Mouse (Mus musculus) intestine, embryonic 16.5 days (tissue): ENCODE results near the gene Zfp69. TPM values are rescaled to one million over a fixed set of nuclear protein-coding genes. Genes with fewer than 3 reads are reported as not detected.

Source experiments
- ATAC-seq: fragments of 200-750 bp; cut with Nextera tagmentation; 2 replicates; pipeline ENCODE4 v1.8.0; 2017; ENCODE audit warnings: moderate TSS enrichment, moderate library complexity
- H3K27ac ChIP-seq: fragments of 300-500 bp; sonication (generic); 2 replicates; pipeline ENCODE4 v1.5.1; 2014; ENCODE audit warnings: mild to moderate bottlenecking, low read length
- H3K27me3 ChIP-seq: fragments of 300-500 bp; sonication (generic); replicated peaks from 2 replicates; pipeline ENCODE4 v1.6.1; 2014; ENCODE audit warnings: low read length, control low read depth, mixed read lengths; ENCODE audit not compliant: control insufficient read depth, insufficient read depth
- H3K36me3 ChIP-seq: fragments of 300-500 bp; sonication (generic); 2 replicates; pipeline ENCODE4 v1.6.1; 2014; ENCODE audit warnings: low read length, control low read depth; ENCODE audit not compliant: control insufficient read depth, insufficient read depth
- H3K4me1 ChIP-seq: fragments of 300-500 bp; sonication (generic); 2 replicates; pipeline ENCODE4 v1.6.1; 2014; ENCODE audit warnings: low read length, control low read depth, mixed read lengths; ENCODE audit not compliant: control insufficient read depth, insufficient read depth
- H3K4me2 ChIP-seq: fragments of 300-500 bp; sonication (generic); 2 replicates; pipeline ENCODE4 v1.6.1; 2014; ENCODE audit warnings: low read depth, low read length, control low read depth
- H3K4me3 ChIP-seq: fragments of 300-500 bp; sonication (generic); 2 replicates; pipeline ENCODE4 v1.5.1; 2014; ENCODE audit warnings: mild to moderate bottlenecking, low read length
- H3K9ac ChIP-seq: fragments of 300-500 bp; sonication (generic); 2 replicates; pipeline ENCODE4 v1.6.1; 2014; ENCODE audit warnings: low read depth, low read length
- H3K9me3 ChIP-seq: fragments of 300-500 bp; sonication (generic); 2 replicates; pipeline ENCODE4 v1.6.1; 2016; ENCODE audit warnings: low read length, control low read depth; ENCODE audit not compliant: control insufficient read depth
- WGBS: fragments of 180-500 bp; shearing (Covaris S2); extraction: QIAGEN DNeasy Blood & Tissue Kit; methylation state at CpG from one replicate; pipeline ENCODE4 v1.1.7; 2014; 5-methylcytosine and 5-hydroxymethylcytosine counted together
- polyA plus RNA-seq: library from polyadenylated mRNA; unstranded; fragments of >200 nt; fragmentation: Nextera tagmentation; extraction: Ambion mirVana; gene quantifications from 2 replicates; pipeline ENCODE4 v1.2.1, GENCODE M21; 2015

The Zfp69 gene
- polyA plus RNA-seq, 1 experiment from 2014 or later: 4.8 TPM

- no peak for ATAC-seq
- Histone ChIP-seq H3K27me3 (no peaks in the 10 kb centered on the region), H3K4me3 (no peak overlapping the region), H3K36me3 (no peaks in the 10 kb centered on the region), H3K4me2 (no peak overlapping the region), H3K9ac (no peak overlapping the region), H3K27ac (no peak overlapping the region), H3K4me1 (no peaks in the 10 kb centered on the region), H3K9me3 (no peaks in the 10 kb centered on the region)
- 64% methylated on average over 11 of the region's 11 CpGs for WGBS
Measured at GRCm38 (mm10) chr4:120893656-120894401, 57.7 kb downstream of the Zfp69 start.

DNA sequence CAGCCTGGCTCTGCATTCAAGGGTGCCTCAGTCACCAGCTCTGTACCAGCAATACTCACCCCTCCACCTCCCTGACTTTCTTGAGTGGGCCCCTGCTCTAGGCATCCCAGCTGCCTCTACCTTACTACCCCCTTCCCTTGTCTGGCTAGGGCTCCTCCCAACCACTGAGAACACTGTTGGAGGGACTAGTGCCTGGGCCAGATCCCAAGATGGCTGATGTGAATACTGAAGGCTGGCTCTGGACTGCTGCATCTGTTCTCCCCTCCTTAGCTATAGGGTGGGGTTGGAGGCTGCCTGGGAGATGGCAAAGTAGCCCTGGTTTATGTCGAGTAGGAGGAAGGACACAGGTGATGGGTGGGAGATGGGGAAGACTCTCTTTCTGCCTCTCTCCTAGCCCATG lies 59.0 kb downstream of the Zfp69 start:
- Histone ChIP-seq H3K9ac (no peak overlapping the region), H3K4me3 (no peak overlapping the region), H3K27ac (no peak overlapping the region), H3K36me3 (no peaks in the 10 kb centered on the region), H3K4me1 (no peaks in the 10 kb centered on the region), H3K4me2 (no peak overlapping the region), H3K27me3 (no peaks in the 10 kb centered on the region), H3K9me3 (no peaks in the 10 kb centered on the region)
- WGBS: 47% methylated on average over 1 of the region's 1 CpGs
- ATAC-seq: no peak

- H3K9me3 ChIP-seq: no peaks in the 10 kb centered on the region
- H3K36me3 ChIP-seq: no peaks in the 10 kb centered on the region
- no peak for ATAC-seq
- H3K4me2 ChIP-seq: no peak overlapping the region
- no peak overlapping the region for H3K9ac ChIP-seq
- H3K4me3 ChIP-seq: no peak overlapping the region
- no peaks in the 10 kb centered on the region for H3K4me1 ChIP-seq
- no peaks in the 10 kb centered on the region for H3K27me3 ChIP-seq
- no peak overlapping the region for H3K27ac ChIP-seq
Measured at GRCm38 (mm10) chr4:120891960-120892359, 59.5 kb downstream of the Zfp69 start.

DNA sequence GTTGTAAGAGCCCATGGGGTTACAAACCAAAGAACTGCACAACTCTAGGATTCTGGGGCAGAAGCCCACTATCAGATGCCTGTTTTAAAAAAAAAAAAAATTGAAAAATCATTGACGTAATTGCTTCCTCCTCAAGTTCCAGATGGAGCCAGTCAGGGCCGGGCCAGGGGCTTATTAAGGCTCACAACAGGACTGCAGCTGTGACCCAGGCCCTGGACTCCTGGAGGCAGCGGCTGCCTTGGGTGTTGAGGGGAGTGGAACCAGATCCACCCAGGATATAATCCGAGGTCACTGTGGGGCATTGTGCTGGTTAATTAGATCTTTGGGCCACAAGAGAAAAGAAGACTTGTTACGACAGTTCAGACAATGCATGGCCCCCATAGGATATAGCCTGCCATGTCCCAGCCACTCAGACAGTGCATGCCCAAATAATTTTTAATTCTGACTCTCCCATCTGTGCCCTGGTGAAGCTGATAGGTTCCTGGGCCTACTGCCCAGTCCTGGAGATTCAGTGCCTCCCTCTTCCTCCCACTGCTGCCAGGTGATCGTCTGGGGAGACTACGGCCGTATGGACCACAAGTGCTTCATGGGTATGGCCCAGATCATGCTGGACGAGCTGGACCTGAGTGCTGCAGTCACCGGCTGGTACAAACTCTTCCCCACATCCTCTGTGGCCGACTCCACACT lies 60.6 kb downstream of the Zfp69 start:
- H3K27me3 ChIP-seq: no peaks in the 10 kb centered on the region
- H3K9ac ChIP-seq: no peak overlapping the region
- peaks cover under 1% of the 10 kb centered on the region for H3K4me1 ChIP-seq
- H3K4me3 ChIP-seq: no peak overlapping the region
- no peak overlapping the region for H3K4me2 ChIP-seq
- no peak for ATAC-seq
- H3K9me3 ChIP-seq: no peaks in the 10 kb centered on the region
- H3K27ac ChIP-seq: no peak overlapping the region
- 61% methylated on average over 11 of the region's 11 CpGs for WGBS
- no peaks in the 10 kb centered on the region for H3K36me3 ChIP-seq

DNA sequence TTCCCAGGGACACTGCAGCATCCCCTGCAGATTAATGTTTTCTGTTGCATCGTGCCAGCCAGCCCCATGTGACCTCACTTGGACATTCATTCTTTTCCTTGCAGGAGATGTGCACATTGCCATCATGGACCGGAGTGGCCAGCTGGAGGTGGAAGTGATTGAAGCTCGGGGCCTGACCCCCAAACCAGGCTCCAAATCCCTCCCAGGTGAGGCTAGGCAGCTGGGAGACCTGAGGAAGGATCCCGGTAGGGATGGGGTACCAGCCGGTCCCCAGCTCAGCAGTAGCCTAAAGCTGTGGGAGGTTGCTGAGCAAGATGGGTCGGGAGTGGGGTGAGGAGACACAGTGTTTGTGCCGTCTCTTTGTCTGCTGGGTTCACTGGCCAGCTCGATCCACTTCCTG lies 62.6 kb downstream of the Zfp69 start:
- Histone ChIP-seq H3K4me3 (no peak overlapping the region), H3K27me3 (no peaks in the 10 kb centered on the region), H3K4me1 (peaks cover 4% of the 10 kb centered on the region), H3K27ac (no peak overlapping the region), H3K4me2 (no peak overlapping the region), H3K36me3 (no peaks in the 10 kb centered on the region), H3K9me3 (no peaks in the 10 kb centered on the region), H3K9ac (no peak overlapping the region; the same call in 1 of the 2 replicates)
- ATAC-seq: no peak
- 67% methylated on average over 8 of the region's 8 CpGs for WGBS

GRCm38 (mm10) chr4:120887381-120888112 lies 64.0 kb downstream of the Zfp69 start:
- 33% methylated on average over 8 of the region's 8 CpGs for WGBS
- Histone ChIP-seq H3K4me2 (no peak overlapping the region), H3K4me3 (no peak overlapping the region), H3K9ac (no peak overlapping the region), H3K27me3 (no peaks in the 10 kb centered on the region), H3K27ac (no peak overlapping the region), H3K4me1 (peaks cover 4% of the 10 kb centered on the region), H3K9me3 (no peaks in the 10 kb centered on the region), H3K36me3 (no peaks in the 10 kb centered on the region)
- peak; percentile 50; the same call in 1 of the 2 replicates for ATAC-seq

DNA sequence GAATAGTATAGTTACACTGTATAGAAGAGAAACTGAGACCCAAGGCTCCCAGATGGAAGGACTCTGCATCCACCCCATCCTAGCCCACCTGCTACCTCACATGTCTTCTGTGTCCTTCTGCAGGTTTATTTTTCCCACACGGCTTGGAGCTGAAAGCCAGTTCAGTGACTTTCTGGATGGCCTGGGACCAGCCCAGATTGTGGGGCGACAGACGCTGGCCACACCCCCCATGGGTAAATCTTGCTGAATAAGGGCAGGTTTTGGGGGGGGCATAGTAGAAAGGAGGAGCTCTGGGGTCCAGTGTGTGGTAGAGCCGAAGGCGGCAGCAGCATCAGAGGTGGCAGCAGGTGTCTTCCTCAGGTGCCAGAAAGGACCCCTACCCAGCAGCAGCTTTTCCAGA lies 64.7 kb downstream of the Zfp69 start:
- peaks cover 4% of the 10 kb centered on the region for H3K4me1 ChIP-seq
- no peaks in the 10 kb centered on the region for H3K9me3 ChIP-seq
- no peak overlapping the region for H3K4me2 ChIP-seq
- H3K9ac ChIP-seq: no peak overlapping the region
- no peak for ATAC-seq
- H3K4me3 ChIP-seq: no peak overlapping the region
- H3K36me3 ChIP-seq: no peaks in the 10 kb centered on the region
- WGBS: 81% methylated on average over 5 of the region's 5 CpGs
- no peak overlapping the region for H3K27ac ChIP-seq
- H3K27me3 ChIP-seq: no peaks in the 10 kb centered on the region

- H3K36me3 ChIP-seq: no peaks in the 10 kb centered on the region
- H3K4me3 ChIP-seq: no peak overlapping the region
- no peak for ATAC-seq
- H3K27ac ChIP-seq: no peak overlapping the region
- no peak overlapping the region for H3K4me2 ChIP-seq
- 33% methylated on average over 4 of the region's 4 CpGs for WGBS
- no peaks in the 10 kb centered on the region for H3K9me3 ChIP-seq
- H3K9ac ChIP-seq: no peak overlapping the region
- peaks cover 4% of the 10 kb centered on the region for H3K4me1 ChIP-seq
- no peaks in the 10 kb centered on the region for H3K27me3 ChIP-seq
Measured at GRCm38 (mm10) chr4:120886131-120886530, 65.4 kb downstream of the Zfp69 start.

GRCm38 (mm10) chr4:120885208-120886120 lies 66.0 kb downstream of the Zfp69 start:
- no peaks in the 10 kb centered on the region for H3K36me3 ChIP-seq
- no peak overlapping the region for H3K4me2 ChIP-seq
- H3K9ac ChIP-seq: no peak overlapping the region
- H3K27me3 ChIP-seq: no peaks in the 10 kb centered on the region
- ATAC-seq: no peak
- no peak overlapping the region for H3K27ac ChIP-seq
- H3K4me1 ChIP-seq: peaks cover 4% of the 10 kb centered on the region
- WGBS: 36% methylated on average over 13 of the region's 13 CpGs
- no peak overlapping the region for H3K4me3 ChIP-seq
- H3K9me3 ChIP-seq: no peaks in the 10 kb centered on the region
